Mouse (Mus musculus): ENCODE results near the gene Cd68.
"Not testable (repeated sequence)": the region's sequence is repeated elsewhere in the genome, so short reads cannot be mapped to it uniquely, and the experiment has no call there.

The Cd68 gene

DNA sequence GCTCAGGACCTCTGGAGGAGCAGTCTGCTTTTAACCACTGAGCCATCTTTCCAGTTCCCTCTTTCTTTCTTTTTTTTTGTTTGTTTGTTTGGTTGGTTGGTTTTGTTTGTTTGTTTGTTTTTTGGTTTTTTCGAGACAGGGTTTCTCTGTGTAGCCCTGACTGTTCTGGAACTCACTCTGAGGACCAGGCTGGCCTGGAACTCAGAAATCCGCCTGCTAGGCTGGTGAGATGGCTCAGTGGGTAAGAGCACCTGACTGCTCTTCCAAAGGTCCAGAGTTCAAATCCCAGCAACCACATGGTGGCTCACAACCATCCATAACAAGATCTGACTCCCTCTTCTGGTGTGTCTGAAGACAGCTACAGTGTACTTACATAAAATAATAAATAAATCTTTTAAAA lies 41.6 kb downstream of the Cd68 start:
- not testable (repeated sequence) for DNase-seq (ENCODE audit: low read depth)

DNA sequence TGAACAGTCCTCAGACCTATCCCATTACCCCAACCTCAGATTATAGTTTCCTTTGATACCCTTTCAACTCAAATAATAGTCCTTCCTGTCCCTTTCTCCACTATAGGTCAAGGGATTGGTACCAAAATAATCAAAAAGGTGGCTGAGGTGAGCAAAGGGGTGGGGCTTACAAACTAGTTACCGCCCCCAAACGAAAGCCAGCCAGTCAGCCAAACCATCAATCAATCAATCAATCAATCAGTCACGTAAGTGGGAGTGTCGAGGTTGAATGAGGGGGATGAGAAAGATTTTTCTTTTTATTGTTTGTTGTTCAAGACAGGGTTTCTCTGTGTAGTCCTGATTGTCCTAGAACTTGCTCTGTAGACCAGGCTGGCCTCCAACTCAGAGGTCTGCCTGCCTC lies 42.9 kb downstream of the Cd68 start:
- DNase-seq (ENCODE audit: low read depth), result no peak

DNA sequence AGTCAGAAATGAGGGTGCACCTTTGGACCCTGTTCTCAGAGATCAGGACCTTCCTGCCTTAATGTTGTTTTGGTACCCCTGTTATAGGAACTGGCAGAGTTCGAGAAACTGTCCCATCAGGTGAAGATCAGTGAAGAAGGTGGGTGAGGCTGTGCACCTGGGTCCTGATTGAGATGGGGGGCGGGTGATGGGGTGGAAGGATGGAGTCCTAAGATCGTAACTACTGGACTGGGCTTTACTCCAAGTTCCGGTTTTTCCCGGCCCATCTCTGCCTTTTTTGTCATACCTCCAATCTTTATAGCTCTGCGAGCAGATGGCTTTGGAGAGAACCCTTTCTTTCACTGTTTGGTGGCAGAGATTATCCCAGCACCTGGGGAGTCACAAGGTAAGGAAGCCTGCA lies 43.5 kb downstream of the Cd68 start:
- no peak for DNase-seq (ENCODE audit: low read depth)

DNA sequence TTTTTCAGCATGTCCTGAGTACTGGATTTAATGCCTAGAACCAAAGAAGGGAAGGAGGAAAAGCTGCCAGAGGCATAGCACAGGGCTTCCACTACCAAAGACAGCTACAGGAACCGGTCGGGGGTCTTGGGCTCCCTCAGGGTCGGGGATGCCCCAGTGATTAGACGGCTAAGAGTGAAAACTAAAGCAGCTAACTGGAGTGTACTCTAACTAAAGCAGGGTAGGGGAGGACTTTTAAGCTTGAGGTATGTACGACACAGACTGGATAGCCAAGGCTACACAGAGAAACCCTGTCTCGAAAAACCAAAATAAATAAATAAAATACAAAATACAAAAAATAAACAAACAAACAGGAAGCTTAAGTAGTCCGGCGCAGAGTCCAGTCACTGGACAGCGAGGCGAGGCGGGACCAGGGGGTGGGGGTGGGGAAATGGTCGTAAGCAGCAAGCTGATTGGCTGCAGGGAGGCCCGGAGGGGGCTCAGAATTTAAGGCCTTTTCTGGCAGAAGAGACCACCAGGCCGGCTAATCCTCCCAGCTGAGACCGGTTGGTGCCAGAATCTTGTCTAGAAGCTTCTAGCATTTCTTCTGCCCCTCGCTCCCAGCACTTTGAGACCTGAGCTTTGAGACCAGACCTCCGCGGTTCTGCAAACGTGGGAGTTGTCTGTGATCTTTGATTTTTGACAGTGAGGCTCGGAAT lies 44.2 kb downstream of the Cd68 start, which contains the start of gene Sat2:
Gene Sat2, plus strand, starts transcription at position 454 of the 698 bp plus-strand sequence.
- no peak for DNase-seq (ENCODE audit: low read depth)

DNA sequence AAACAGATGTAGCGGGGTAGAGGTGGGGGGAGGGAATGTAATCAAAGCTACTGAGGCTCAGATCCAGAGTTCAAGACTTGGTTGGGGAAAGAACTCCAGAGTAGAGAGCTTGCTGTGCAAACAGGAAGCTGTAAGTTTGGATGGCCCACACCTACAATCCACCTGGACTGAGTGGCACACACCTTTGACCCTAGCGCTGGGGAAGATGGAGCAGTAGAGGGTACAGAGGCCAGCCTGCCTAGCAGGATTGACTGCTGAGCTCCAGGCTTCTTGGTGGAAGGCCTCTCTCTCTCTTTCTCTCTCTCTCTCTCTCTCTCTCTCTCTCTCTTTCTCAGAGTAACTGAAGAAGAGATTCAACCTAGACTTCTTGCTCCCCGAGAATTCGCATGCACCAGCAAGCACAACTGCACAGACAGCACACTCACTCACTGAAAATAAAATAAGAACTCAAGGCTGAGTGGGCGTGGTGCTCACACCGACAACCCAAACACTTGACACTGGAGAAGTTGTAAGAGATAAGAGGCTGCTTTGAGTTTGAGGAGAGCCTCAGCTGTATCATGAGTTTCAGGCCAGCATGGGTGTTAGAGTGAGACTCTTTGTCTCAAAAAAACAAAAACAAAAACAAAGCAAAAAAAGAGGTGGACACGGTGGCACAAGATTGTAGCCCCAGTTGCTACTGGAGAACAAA lies 45.4 kb downstream of the Cd68 start:
- DNase-seq (ENCODE audit: low read depth), result no peak

GRCm38 (mm10) chr11:69617805-69618204 lies 48.1 kb downstream of the Cd68 start, which contains the start of gene Shbg:
Gene Shbg (minus strand): TSS chr11:69617905.
- DNase-seq (ENCODE audit: low read depth), result no peak

GRCm38 (mm10) chr11:69616781-69617180 lies 49.2 kb downstream of the Cd68 start:
- no peak for DNase-seq (ENCODE audit: low read depth)

- not testable (repeated sequence) for DNase-seq (ENCODE audit: low read depth)
Observed at GRCm38 (mm10) chr11:69614257-69614588, 51.7 kb downstream of the Cd68 start.

All from naive thymus-derived CD4-positive, alpha-beta T cell, adult 2 months (primary cell).